Mouse (Mus musculus) gastrocnemius, adult 18-20 months (tissue): ENCODE data around the gene Myh9. TPM values are rescaled to one million over a fixed set of nuclear protein-coding genes. Genes with fewer than 3 reads are reported as not detected.
A peak's percentile ranks its signal among the peaks of the same experiment; 100 is the strongest.

Source experiments
- DNase-seq: peaks from one replicate; pipeline ENCODE4 v3.0.0; 2021; ENCODE audit warnings: low spot score
- total RNA-seq, 2 experiments: library from RNA; stranded (reverse); gene quantifications; 2 replicates each; pipeline ENCODE4 v1.2.3; 2021

The Myh9 gene
- total RNA-seq, 2 experiments from 2014 or later: 42.8 to 63.0 TPM

DNA sequence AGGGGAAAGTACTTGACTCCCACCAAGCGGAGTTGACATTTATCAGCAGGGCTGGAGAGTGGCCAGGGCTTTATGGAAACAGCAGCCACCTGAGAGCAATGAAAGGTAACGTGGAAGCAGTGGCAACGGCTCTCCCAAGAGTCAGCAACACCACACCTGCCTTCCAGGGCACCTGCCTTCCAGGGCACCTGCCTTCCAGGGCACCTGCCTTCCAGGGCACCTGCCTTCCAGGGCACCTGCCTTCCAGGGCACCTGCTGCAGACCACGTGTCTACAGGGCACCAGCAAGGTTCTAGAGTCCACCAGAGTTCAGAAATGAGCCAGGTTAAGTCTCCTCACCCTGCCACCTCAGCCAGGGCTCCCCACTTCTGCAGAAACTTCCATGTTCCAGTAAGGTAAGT is 48.9 kb downstream of the Myh9 start:
- DNase-seq: no peak

DNA sequence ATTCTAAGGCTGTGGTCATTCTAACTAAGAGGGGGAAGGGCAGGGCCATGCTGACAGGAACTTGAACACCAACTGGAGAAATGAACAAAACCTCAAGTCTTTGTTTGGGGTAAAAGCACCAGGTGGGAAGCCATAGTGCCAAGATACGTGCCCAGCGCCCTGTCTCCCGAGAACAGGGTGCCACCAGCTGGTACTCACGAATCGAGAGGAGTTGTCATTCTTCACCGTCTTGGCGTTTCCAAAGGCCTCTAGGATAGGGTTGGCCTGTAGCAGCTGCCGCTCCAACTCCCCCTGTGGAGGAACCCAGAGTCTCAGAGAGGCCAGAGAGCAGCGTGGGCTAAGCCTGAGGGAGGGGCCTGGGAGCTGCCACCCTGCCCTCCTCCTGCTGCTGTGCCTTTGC is 49.9 kb downstream of the Myh9 start:
- DNase-seq: no peak

DNA sequence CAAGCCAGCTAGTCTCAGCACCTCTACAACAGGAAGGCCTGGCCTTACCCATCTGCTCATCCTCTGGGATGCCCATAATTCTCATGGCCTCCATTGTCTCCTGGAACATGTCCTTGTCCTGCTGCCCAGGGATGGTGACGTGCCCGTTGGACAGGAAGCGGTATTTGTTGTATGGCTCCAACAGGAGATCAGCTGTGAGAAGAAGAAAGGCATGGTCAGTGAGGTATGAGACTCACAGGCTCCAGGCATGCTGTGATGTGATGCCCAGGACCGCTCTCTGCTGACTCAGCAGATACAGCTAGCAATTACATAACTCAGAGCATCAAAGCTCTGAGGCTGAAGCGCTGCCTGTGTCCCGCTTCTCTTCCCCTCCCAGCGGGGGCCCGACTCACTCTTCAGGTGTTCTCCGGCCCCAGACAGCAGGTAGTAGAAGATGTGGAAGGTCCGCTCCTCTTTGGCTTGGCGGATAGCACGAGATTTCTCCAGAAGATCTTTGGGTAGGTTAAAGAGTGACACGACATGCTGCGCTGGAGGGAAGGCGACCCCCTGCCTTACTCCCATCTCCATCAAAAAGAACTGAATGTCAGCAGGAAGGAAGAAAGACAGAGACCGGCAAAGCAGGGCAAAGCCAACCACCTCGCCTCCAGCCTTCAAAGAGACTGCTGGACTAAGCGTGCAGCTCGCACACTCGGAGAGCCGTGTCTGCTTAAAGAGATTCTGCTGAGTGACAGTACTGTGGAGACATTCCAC is 51.1 kb downstream of the Myh9 start:
- DNase-seq: no peak

DNA sequence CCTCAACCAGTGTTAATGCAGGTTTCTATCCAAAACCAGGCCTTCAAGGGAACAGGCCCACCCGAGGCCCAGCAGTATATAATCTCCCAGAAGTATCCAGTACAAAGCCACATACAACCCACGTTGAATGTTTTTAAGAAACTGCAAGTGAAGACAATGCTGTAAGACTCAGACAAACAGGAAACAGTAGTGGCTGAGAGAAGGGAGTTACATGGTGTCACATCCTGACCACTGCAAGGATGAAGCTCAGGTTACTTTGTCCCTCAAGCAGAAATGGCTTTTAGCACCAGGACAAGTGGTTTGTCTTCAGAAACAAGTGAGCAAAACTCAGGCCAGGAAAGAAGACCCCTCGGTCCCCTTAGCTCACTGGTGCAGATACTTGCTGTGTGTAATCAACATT is 52.8 kb downstream of the Myh9 start:
- no peak for DNase-seq

DNA sequence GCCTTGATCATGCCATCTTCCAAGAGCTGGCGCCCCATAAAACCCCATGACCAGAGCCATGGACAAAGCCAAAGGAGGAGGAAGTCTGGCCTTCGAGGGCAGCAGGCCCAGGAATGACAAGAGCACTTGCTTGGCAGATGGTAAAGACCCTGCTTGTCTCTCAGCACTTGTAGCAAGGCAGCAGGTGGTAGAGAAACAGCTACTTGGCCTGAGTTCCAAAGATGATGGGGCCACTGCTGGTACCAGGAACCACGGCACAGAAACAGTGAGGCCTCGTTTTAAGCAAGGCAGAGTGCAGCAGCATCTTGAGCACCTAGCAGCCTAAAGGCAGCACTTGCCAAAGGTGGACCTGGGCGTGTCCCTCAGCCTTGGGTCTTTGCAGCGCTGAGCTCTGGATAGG is 53.6 kb downstream of the Myh9 start:
- DNase-seq: no peak

DNA sequence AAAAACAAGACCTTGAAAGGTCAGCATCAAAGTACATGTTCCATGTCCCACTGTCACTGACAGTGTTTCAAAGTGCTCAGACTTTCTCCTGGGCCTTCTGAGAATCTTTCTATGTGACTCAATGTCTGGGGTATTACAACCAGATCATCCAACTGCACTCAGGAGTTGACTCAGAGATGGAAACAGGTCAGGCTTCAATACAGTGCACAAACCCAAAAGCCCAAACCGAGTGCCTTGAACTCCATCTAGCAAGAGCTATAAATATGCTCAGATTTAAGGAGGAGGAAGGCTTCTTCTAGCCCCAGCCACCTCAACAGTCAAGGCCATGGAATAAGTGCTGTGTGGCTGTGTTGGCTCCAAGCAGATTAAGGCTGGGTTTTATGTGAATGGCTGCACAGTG is 56.2 kb downstream of the Myh9 start:
- no peak for DNase-seq

DNA sequence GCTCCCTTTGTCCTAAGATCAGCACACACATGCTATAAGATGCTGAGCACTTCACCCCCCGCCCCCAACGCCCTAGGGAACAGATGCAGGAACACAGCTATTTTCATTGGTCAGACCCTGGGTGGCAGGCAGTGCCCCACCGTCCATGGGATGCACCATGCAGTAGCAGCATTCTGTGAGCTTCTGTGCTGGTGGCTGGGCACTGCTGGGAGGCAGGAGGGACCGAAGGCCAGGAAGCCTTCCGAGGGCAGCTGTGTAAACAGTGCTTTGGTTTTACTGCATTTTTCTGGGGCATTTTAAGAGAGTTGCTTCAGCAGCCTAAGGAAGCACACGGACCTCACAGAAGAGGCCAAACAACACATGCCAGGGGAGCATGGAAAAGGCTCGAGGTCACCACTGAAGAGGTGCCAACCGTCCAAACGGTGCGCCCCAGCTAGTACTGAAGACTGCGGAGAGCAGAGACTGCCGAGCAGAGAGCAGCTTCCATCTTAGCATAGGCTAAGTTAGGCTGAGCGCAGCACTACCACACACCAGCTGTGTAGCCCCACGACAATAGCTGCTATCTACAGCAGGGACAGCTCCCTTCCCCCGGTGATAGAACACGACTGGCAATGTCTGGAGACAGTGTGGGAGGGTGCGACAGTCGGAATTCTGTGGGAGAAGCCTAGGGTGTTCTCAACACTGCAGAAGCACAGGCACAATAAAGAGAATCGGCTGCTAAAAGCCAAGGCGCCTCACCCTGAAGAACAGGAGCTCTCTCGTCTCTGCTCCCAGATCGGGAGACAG is 57.7 kb downstream of the Myh9 start:
- no peak for DNase-seq

DNA sequence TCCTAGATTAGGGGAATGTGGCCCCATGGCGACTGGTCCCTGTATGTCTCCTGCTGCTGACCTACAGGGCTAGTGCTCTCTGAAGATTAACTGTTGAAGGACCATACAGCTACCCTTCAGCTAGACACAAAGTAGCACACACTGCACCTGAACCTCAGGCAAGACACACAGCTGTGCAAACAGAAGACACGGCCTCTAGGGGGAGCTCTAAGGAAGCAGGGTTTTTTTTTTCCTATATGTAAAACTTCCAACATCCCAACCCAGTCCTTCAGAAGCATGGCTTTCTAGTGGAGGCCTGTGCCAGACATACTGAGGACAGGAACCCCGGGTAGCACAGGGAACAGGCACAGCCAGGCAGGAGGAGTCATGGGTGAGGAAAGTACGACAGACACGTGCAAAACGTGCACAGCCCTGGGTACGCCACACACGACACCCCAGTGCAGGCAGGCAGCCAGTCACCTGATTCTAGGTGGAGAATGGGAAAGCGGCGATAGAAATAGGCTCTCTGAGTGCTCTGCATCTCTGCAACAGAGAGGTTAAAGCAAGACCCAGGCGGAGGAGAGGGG is 59.4 kb downstream of the Myh9 start:
- DNase-seq: peak; percentile 57

DNA sequence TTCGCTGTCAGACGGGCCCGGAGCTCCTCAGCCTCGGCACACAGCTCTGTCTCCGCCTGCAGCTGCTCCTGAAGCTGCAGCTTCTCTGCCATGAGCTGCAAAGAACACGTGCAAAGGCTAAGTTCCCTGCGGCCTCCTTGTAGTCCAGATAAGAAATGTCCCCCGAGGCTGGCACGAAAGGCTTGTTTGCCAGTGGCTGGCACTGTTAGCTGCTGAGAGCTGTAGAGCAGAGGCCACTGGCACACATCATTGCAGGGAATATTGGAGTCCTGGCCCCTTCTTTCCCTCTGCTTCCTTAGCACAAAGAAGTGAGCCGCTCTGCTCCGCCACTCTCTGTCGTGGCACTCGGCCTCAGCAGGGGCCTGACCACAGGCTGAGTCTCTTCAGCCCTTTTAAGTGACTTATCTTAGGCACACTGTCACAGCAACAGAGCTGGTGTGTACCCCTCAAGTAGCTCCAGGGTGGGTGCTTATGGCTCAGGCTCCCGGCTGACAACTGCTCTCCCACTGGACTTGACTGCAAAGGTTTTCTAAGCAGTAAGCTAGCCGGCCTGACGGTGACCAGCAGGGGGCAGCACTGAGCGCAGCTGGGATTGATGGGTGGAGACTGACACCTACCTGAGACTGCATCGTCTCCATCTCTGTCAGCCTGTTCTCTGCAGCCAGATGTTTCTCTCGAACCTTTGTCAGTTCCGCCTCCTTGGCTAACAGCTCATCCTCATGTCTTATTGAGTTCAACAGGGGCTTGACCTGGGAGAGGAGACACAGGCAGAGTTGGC is 66.6 kb downstream of the Myh9 start:
- DNase-seq: peak; percentile 80

DNA sequence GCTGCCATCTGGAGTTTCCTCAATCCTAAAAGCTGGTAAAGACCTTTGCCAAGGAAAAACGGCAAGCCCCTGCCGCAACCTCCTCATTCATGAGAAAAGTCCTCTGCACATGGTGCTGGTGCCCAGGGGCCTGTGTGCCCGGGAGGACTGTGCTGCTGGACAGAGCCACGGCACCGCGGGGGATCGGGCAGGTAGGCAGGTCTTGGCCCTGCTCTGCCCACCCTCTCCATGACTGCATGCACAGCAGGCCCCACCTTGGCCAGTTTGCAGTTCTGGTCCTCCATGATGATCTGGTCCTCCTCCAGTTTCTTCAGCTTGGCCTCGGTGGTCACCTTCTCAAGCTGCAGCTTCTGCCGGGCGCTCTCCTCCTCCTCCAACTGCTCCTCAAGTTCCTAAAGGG is 67.7 kb downstream of the Myh9 start:
- DNase-seq: no peak

DNA sequence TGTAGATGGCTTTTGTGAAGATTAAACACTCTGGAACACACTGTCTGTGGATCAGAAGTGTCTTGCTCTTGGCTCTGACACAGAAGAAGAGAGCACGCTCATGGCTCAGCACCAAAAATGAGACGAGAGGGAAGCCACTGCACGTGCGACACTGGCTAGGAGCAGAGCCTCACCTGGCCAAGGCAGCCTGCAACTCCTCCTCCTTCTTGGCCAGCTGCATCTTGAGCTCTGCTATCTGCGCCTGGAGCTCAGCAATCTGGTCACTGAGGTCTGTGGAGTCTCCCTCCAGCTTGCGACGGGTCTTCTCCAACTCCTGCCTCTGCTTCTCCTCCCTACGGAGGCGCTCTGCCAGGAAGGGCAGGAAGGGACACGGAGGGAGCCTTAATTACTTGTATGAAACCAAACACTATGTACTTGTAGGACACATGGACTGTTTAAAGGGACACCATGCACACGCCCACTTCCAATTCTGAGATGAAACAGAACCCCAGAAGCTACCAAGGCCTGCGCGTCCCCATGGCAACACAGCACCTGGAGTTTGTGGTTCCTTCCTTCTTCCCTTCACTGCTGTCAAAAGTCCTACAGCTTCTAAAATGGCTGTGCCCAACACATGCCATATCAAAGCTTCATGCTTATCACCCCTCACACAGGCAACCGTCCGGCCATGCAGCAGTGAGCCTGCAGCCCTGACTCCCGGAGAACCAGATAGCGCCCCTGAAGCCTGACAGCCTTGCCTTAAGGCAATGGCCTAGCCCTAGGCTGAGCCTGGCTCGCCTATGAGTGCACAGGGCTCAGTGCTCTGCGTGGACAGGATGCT is 68.7 kb downstream of the Myh9 start:
- DNase-seq: no peak

DNA sequence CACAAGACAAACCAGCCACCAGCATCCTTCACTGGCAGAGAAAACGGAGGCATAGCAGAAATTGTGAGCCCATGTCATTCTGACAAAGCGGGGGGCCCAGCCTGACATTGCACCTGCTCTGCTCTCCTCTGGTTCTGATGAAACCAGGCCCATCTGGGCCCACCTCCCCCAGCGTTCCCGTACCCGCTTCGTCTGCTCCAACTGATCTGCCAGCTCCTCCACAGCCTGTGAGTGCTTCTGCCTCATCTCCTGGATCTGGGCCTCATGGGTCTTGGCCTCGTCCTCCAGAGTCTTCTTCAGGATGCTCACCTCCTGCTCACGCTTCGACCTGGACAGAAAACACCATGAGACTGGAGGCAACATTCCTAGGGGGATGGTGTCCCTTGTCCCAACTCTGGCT is 71.0 kb downstream of the Myh9 start:
- DNase-seq: no peak

DNA sequence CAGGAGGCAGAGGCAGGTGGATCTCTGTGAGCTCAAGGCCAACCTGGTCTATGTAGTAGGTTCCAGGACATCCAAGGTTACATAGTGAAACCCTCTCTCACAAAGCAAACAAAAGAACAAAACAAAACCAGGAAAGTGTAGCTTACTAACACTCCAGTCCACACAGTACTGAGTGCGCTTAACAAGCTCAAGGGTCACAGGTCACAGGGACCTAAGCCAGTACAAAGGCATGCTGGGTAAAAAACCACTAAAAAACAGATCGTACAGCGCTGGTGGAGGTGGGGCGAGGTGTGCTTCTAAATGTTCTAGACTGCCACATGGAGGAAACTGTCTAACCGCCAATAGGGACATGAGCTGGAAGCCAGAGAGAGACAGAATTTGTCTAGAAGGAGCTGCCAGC is 71.6 kb downstream of the Myh9 start:
- no peak for DNase-seq

DNA sequence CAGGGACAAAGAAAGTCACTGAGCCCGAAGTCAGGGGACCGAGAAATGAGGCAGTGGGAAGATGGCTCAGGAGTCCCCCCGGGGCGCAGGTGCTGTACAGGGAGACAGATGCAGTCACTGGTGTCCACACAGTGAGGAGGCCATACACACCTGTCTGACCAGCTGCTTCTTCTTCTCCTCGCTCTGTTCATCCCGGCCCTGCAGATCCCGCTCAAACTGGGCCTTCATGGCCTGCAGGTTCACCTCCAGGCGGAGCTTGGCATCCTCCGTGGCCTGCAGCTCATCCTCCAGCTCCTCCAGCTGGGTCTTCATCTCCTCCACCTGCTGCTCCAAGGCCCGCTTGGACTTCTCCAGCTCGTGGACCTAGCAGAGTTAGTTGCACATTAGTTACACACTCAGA is 75.0 kb downstream of the Myh9 start:
- no peak for DNase-seq

DNA sequence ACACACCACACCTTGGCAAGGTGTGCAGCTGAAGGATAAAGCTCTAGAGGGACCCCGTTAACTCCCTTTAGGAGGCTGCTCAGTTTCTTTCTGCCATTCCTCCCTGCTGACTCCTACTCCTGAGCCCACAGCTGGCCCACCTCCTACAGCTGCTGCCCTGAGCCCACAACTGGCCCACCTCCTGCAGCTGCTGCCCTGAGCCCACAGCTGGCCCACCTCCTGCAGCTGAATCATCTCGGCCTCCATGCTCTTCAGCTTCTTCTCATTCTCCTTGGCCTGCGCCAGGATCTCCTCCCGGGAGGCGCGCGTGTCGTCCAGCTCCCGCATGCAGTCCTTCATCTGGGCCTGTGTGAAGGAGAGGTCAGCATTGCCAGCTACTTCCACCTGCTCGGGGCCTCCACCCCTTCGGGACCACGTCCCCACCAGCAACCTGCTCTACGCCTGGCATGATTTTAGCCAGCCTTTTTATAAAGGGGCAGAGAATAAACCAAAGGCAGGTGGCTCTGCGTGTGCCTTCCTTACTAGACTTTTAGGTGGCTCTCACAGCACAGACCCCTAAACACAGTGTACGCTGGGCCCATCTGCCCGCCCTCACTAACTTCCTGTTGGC is 76.4 kb downstream of the Myh9 start:
- DNase-seq: no peak

DNA sequence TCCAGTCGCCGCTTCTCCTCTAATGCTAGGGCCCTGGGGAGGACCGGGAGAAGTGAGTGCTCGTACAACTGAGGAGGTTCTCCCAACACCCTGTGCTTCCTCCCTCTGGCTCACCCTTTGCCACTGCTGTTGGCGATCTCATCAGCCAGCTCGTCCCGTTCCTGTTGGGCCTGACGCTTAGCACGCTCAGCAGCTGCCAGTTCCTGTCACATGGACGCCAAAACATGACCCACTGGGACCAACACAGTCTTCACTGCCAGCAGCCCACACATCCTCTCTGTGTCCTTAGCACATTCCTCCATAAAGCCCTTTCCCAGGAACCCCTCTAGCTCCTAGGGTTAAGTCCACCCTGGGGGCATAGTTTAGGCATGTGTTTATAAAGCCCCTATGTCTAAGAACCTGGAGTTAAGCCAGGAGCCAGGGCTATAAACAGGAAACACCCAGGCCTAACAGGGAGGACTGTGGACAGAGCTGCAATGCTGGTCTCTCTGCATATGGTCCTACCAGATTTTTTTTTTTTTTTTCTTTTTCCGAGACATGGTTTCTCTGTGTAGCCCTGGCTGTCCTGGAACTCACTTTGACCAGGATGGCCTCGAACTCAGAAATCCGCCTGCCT is 77.5 kb downstream of the Myh9 start:
- DNase-seq: peak; percentile 84

DNA sequence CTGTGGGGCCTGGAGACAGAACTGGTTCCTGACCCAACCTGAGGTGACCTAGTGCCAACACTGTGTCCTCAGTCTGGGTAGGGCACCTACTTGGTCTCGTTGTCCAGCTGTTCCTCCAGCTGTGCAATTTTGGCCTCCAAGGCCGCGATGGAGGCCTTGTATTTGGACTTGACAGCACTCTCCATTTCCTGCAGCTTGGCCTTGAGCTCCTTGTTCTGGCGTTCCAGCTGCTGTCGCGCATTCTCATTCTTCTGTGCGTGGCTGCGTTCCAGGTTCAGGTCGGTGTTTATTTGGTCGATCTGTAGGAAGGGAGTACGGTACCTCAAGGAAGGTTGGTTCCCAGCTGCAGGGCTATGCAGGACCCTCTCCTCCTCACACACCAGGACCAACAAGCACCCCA is 78.3 kb downstream of the Myh9 start:
- DNase-seq: no peak

DNA sequence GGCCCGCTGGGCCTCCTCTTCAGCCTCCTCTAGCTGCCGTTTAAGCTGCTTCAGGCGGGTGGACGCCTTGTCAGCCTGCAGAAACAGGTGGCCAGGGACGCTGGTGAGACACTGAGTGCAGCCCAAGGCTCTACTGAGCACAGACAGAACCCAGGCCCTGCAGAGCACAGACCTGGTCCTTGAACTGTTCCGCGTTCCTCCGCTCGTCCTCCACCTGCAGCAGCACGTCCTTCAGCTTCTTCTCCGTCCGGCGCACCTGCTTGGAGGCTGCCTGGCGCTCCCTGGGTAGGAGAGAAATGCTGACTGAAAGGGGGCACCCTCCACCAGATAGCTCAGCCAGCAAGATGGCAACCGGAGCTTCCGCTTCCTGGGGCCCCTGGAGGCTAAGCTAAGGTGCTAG is 78.9 kb downstream of the Myh9 start:
- no peak for DNase-seq

DNA sequence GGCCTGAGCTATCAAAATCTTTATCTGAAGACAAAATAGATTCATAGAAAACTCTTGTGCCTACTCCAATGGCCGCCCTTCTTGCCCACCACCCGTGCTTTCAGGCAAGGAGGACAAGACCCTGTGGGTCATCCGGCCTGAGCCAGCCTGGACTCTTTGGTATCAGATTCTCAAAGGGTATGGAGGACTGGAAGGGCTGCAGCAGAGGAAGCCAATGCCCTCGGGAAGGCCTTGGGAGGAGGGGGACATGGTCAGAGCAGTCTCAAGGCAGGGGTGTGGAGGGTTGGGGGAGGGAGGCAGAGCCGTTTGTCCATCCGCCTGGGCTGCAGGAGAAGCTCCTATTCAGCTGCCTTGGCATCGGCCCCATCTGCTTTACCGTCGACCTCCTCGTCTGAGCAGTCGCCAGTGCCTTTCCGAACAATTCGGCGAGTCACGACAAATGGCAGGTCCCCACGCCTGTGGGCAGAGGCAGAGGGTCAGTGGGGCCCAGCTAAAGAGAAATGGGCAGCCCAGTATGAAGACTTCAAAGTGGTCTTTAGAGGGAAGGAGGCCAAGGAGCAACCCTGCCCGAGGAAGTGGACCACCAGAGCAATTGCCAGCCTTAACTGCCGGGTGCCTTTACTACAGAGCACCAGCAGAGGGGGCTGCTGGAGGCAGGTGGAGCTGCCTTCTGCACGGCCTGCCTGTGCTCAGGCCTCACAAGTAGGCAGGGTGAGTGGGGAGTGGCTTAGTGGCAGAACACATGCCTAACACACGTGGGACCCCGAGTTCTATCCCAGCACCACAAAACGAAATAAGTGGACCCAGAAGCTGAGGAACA is 80.2 kb downstream of the Myh9 start:
- peak; percentile 32 for DNase-seq
